Mouse (Mus musculus) retina, adult 2 months (tissue): ENCODE measurements at regions not wholly inside any gene's neighbourhood (a gene's known extent, or its start where the extent isn't known, plus 50 kb on each side); places are given as distances from the start of the nearest gene placed in this dataset.
"Not testable (repeated sequence)": the region's sequence is repeated elsewhere in the genome, so short reads cannot be mapped to it uniquely, and the experiment has no call there.

Experiments used
- DNase-seq: peaks from one replicate; pipeline ENCODE4 v3.0.0-alpha.2; 2012; ENCODE audit warnings: low read depth, low spot score

DNA sequence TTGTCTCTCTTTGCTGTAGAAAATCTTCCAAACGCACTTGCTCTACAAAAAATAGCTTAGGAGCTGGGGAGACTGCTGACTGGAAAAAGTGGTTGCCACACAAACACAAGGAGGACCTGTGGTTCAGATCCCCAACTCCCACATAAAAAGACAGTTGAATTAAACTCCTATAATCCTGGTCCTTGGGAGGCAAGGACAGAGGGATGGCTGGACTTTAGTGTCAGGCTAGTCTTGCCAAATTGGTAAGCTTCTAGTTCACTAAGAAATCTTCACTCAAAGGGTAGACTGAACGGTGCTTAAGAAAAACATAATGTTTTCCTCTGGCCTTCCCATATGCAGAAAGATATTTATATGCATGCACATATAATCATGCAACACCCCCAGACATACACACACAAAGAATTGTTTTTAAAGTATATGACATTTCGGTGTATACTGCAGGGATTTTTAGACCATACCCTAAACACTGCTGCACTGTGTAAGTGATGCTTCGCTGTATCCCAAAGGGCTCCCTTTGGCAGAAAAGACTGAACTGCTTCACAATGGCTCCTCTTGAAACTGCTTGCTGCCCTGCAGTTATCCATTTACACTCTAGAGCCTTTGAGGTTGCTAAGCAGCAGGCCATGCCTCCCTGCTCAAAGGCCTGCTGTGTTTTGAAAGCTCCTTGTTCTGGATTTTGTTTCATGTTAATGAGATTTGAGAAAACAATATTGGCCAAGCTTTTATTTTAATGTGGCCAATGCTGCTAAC lies 1299.3 kb downstream of the Zfp704 start:
- no peak for DNase-seq

DNA sequence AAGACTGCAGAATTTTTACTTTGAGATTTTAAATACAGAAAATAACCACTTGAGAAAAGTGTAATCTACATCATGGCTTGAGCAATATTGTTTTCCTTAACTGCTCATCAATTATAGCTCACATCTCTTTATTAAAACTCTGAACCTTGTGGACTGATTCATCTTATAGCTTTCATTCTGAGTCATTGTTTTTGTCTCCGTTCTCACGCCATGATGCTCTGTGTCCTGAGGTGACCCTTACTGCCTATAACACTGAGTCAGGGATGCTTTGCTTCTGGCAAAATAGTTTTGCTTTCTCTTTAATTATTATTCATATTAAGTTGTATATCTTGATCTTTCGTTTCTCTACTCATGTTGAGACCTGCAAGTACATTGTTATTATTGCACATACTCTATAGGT lies 1302.6 kb downstream of the Zfp704 start:
- DNase-seq = no peak

DNA sequence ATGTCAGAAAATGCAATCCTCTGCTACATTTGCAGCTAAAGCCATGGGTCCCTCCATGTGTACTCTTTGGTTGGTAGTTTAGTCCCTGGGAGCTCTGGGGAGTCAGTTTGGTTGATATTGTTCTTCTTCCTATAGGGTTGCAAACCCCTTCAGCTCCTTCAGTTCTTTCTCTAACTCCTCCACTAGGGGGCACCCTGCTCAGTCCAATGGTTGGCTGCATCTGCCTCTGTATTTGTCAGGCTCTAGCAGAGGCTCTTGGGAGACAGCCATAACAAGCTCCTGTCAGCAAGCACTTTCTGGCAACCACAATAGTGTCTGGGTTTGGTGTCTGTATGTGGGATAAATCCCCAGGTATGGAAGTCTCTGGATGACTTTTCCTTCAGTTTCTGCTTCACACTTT lies 1305.1 kb downstream of the Zfp704 start:
- DNase-seq = no peak

DNA sequence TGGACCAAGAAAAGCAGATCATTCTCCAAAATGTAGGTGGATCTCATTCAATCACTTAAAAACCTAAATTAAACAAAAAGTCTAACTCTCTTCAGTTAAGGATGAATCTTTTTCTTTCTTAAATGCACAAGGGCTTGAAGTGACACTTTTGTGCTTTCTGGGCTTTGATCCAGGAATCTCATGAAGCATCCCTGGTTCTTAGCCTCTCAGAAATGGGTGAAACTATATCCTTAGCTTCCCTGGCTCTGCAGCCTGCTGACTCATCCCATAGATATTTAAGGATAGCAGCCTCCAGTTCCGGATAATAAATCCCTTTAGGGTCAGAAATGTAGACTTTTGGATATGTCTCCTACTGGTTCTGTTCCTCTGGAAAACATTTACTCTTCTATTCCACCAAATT lies 1316.8 kb downstream of the Zfp704 start:
- no peak for DNase-seq

DNA sequence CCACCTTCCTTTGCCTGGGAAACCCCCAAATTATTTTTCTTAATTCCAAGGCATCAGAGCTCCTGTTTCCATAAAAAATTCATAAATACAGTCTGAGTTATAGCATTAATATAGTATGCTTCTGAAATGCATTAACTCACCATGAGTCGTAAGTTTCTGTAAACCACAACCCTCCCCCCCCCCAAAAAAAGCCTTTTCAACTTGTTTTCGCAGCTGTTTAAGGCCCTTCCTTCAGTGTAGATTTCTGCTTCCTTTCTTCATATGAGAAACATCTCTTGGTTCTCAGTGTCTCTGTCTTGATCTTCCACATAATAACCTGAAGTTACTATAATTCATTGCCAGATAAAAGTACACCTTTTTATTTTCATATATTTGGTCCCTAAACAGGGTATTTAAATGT lies 1320.3 kb downstream of the Zfp704 start:
- DNase-seq = no peak

DNA sequence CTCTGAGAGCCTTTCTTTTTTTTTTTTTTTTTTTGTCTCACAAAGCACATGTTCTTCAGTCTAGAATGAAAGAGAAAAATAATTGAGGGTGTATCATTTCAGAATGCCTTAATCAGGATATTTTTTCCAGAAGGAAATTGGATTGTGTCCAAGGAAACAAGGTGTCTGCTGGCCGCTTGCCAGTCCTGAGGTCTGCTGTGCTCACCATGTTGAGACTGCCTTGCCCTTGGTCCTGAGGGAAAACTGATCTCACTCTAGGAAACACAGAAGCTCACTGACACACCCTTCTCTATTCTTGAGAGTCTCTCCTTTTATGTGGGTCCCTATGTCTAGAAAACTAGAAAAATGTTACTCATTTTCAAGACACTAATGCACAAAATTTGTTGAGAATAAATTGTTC lies 1321.4 kb downstream of the Zfp704 start:
- DNase-seq = no peak

DNA sequence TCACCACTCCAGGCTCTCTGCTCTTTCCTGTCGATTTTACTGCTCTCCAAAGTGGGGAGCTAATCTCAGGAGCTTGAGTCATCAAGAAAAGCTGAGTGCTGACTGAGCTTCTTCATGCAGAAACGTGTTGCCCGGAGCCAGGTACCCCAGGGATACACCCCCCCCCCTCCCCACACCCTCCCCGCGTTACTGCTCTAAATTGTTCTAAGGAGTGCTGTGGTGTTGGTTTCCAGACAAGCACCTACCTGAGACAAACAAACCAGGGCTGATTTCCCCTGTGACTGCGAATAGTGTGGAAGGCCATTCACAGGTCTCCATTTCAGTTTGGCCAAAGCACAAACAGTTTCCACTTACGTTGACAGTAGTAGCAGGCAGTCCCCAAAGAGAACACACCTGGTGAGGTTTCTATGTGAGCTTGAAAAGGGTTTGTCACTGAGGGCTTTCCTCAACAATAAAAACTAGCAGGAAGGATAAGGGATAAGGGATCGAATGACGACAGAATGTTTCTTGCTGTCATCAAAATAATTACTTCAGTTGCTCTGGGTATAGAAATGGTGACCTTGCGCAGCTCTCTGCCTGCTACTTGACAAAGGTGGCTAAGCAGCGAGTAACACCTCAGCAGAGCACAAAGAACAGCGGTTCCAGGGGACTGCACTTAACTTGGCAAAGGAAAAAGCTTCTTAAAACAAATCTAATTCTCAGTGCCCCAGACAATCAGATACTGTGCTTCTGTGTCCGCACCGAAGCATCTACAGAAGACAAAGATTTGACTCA lies 1325.0 kb downstream of the Zfp704 start:
- no peak for DNase-seq

DNA sequence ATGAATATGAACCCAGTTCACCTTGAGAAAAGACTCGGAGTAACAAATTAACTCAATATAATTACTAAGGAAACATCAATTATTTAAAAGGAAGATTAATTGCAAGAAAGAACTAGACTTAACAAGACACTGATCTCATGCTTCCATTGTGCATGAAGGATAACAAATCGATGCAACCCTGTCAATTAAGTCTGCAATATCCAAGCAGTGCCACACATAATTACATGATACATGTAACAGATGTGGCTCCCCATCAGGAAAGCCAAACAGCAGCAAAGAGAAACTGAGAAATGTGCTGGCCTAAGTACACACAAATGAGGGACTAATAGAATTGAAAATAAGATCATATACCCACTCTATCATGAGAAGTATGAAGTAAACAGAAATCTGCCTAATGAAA lies 1327.5 kb downstream of the Zfp704 start:
- DNase-seq = no peak

DNA sequence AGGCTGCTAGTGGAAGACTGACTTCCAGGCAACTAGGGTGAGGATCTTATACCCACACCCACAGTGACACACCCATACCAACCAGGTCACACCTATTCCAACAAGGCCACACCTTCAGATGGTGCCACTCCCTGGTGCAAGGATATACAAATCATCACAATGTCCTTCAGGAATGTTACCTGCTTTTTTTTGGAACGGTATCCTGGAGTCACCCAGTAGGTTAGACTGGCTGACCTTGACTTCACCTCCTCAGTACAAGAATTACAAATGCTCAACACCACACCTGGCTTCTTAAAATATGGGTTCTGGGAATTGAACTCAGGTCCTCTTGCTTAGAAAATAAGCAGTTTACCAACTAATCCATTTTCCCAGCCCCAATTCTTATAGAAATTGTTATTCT lies 1333.2 kb downstream of the Zfp704 start:
- DNase-seq = no peak

DNA sequence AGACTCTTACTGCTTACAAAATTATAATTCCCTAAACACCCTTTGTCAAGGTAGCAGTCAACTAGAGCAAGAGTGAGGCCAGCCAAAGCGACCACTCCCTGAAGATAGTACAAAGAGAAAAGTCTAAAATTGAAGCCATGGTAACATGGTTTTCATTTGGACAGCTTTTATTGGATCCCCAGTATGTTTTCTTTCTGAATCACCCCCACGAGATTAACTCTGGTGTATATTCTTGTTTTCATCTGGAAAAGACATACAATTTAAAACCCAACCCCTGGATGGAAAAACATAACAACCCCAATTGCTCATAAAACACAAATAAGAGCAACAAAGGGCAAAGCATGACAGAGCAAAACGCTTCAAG lies 1339.0 kb downstream of the Zfp704 start:
- no peak for DNase-seq

DNA sequence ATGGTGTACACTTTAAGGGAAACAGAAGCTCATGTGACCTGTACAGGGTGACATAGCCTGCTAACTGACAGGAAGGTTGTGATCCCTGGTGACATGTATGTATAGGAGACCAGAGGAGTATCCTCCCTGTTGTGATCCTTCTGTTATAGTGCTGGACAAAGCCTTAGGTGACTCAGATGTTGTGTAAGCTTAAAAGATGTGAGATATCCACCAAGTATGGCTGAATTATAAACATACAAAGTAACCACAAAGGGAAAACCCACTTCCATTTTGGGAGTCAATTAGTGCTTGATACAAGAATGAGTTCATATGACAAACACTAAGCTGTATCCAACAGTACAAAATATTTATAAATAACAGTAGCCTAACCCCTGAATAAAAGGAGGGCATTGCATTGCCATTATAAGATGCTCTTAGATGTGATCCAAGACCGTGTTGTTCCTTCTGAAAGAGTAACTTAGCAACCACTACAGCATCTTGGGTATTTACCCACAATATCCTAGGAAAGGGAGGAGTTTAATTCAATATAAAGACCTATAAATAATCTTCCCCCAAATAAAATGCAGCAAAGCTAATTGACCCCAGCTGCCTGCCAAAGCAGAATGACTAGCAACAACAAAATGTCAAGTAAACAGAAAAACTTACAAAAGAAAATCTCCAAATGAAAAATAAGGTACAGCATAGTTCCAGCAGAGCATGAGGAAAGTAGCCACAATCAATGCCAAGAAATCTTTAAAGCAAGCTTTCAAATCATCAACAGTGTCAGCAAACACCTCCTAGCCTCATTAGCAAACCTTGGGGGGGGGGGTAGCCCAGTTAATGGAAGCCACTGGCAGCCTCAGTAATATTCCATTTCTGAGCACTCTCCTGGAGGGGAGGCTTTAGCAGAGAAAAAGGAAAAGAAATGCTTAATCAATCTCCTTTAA lies 1339.6 kb downstream of the Zfp704 start:
- no peak for DNase-seq

DNA sequence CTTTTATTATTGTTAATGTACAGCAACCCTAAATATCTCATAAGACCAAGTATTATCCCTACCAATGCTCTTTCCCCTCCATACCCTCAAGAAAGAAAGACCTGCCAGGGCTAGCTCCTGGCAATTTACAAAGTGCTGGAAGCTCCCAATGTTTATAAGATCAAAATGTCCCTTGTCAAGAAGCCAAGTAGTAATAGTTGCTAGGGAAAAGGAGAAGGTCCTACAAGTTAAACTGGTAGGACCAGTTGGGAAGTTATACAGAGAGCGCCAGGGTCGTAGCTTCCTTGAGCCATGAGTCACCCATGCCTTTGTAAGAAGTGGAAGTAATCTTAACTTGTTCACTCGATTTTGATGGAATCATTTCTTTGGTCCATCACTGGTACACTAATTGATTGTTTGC lies 1344.1 kb downstream of the Zfp704 start:
- DNase-seq = no peak

DNA sequence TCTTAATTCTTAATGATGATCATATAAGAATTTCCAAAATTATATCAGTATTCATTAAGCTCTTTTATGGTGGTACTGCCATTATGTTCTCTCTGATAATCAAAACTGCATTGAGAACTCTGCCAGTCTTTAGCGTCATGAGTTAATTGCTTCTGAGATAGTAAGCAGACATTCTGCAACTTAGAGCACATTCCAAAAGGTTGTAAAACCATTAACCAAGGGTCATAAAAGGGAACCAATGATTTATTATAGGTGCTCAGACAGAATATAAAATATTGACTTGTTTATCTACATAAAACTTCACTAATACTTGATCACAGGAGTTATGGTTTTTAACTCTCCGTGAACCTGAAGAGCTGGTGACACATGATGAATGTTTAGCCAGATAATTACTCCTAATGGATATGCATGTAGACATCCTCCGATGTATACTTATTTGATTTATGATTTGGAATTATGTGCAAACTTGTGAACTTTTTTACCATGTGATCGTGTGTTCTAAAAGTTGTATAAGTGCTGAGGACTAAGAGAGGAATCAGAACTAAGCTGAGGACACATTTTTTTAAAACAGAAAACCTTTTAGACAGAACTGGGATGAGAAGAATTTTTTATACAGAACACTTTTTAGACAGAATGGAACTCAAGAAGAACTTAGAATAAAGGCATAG lies 1345.4 kb downstream of the Zfp704 start:
- no peak for DNase-seq

DNA sequence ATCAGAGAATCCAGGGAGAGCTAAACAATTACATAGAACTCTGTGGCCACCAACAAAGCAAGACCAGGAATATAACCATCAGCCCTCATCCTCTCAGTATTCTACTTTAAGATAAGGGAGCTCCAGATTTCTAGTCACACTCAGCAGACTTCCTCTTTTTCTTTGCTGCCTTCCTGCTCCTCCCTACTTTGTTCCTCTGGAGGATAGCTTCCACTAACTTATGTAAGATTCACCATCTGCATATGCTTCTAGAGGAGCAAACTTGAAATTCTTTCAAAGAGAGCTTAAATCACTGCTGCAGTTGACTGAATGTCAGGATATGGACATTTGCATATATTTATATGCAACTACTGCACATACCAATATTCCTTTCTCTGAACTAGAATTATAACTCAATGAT lies 1352.6 kb downstream of the Zfp704 start:
- DNase-seq = no peak

DNA sequence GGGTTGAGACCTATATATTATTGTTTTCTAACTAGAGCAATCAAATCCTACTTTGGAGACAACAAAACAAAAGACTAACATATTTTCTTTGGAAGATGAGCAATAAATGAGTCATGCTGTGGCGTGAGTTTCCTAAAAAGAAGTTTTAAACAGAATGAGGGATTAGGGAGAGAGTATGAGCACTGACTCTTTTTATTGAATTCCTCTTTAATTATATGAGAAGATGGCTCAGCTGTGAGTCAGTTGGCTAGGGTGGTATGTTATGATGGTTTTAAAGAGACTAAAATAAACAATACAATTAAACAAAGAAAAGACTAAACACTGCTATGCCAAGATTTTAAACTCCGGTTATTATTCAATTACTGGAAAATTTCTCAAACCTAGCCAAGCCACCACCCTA lies 1357.6 kb downstream of the Zfp704 start:
- DNase-seq = no peak

DNA sequence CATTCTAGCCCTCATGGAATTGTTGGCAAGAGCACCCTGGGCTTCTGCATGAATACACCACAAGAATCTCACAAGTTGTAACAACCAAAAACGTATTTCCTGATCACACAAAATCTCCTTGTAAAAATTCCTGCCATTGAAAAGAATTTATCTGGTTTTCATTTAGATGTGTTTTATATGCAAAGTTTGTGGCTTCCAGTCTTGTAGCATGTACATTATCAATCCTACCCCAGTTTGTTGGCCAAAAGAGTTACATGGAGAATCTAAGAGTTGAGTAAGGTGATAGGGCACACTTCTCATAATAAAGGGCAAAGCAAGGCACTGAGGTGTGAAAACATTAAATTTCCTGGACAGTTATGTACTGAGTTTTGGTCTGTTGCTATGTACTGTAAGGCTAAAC lies 1361.0 kb downstream of the Zfp704 start:
- no peak for DNase-seq

DNA sequence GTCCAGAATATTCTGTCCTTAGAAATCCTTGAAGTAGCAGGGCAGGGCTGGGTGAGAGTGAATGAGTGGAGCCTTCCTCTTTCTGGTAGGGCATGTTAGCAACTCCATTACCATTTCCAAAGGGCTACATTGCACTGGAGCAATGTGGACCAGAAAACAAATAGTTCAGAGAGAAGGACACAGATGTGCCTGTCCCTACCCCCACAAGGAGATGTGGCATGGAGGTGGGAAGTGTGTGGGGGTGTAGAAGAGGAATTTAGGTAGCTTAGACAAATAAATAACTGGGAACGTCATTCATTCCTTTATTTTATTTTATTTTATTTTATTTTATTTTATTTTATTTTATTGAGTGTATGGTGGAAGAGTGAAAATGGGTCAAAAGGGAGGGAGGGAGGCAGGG lies 1364.1 kb downstream of the Zfp704 start:
- not testable (repeated sequence) for DNase-seq

DNA sequence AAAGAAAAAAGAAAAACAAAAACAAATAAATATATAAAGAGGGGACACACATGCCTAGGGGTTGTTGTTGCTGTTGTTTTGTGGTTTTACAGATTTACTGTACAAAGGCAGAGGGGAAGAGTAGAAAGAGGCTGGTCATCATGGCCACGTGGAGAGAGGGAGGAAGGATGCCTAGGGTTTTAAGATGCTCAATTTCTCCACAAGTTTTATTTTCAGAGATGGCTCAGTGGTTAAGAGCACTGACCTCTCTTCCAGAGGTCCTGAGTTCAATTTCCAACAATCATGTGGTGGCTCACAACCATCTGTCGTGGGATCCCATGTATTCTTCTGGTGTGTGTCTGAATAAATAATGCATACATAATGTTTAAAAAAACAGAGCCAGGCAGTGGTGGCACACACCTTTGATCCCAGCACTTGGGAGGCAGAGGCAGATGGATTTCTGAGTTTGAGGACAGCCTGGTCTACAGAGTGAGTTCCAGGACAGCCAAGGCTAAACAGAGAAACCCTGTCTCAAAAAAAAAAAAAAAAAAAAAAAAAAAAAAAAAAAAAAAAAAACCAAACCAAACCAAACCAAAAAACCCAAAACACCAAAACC lies 1364.6 kb downstream of the Zfp704 start:
- peak; percentile 46 for DNase-seq

DNA sequence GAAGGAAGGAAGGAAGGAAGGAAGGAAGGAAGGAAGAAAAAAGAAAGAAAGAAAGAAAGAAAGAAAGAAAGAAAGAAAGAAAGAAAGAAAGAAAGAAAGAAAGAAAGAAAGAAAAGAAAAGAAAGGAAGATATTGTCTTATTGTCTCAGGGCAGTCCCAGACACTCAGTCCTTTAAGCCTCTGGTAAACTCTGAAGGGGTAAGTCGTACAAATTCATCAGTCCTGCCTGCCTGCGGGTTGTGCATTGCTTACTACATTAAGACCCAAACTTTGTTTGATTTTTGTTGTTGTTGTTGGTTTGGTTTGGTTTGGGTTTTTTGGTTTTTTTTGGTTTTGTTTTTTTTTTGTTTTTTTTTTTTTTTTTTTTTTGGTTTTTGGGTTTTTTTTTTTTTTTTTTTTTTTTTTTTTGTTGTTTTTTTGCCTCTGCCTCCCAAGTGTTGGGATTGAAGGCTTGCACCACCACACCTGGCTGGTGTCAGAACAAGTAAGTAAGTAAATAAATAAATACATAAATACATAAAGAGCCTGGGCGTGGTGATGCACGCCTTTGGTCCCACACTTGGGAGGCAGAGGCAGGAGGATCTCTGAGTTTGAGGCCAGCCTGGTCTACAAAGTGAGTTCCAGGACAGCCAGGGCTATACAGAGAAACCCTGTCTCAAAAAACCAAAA lies 1365.2 kb downstream of the Zfp704 start:
- peak; percentile 11 for DNase-seq

DNA sequence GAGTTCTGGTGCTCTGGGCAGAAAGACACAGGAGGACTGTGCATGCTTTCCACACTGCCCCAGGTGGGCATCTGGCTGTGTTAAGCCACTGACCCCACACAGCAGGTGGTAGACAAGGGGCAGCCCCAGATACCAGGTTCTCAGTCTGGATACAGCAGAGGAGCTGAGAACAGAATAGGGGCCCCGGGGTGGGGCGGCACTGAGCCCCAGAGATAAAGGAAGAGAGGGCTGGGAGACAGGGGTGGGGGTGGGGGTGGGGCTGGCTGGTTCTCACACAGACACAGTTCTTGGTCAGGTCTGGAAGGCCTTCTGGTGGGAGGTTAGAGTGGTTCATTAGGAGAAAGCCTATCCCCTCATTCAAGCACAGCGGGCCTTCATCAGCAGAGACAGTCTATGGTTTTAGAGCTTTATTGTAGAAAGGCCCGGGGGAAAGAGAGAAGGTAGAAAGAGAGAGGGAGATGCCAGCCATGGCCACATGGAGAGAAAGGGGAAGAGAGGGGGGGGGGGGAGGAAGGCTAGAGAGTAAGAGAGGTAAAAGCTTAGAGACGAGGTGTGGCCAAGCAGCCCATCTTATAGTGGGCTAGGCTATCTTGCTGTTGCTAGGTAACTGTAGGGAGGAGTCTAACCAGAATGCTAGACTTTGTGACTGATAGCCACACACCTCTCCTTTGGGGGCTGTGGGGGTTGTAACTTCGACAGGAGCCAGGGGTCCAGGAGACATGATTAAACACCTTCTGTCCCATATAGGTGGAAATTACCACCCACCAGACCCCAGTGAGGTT lies 1403.1 kb downstream of the Zfp704 start:
- DNase-seq = no peak
